9 mouse cellular contexts compared by ENCODE assay signal in the genomic region with DNA sequence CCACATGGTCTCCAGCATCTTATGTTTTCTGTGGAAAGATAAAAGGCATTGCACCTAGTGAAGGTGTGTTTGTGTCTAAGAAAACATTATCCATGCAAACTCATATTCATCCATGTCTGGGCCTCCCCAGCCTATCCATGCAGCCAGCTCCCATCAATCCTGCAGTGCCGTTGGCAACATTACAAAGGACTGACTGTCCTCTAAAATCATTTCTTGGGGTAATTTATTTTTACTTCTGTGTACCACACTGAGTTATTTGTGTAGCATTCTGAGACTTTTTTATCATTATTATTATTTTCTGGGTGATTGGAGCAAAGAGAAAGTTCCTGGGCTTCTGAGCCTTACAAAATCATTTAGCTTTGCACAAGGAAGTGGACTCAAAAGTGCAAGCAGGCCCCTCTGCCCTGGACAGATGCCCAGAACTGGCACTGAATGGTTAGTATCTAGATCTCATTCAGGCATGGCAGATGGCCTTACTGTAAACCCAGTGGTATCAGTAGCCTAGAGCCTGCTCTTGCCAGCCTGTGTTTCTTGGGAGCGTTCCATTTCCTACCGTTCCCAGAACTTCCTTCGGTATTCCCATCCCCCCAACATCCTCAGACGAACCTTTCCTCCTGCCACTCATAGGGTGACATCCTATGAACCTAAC.
A peak's percentile ranks its signal among the peaks of the same experiment; 100 is the strongest.
DNase-seq lines count a peak whose midpoint lies in the region; ATAC-seq lines count a peak whose summit lies in the region.
"Had no signal": no experiment of that assay in that cellular context is flagged by ENCODE, and none has a peak within 500 bp of the region (broad histone marks: within the 10 kb centered on the region; RNA-seq: fewer than 3 reads in every experiment).

No protein-coding gene starts in this region.

- H3K4me1 ChIP-seq in hindbrain, embryonic 16.5 days (ENCODE audit: control insufficient read depth, insufficient read depth, low read depth, low read length), result no peaks in the 10 kb centered on the region
- peaks cover 3% of the 10 kb centered on the region for H3K4me1 ChIP-seq in hindbrain, embryonic 13.5 days (replicated peaks)
- peaks cover 11% of the 10 kb centered on the region for H3K4me1 ChIP-seq in forebrain, embryonic 14.5 days (ENCODE audit: control insufficient read depth, insufficient read depth, low read length)
- H3K4me1 ChIP-seq: embryonic facial prominence, embryonic 13.5 days had no signal

- H3K27ac ChIP-seq in hindbrain, embryonic 16.5 days (ENCODE audit: low read depth, low read length), result no peak overlapping the region; the same call in 1 of the 2 replicates
- no peak overlapping the region; the same call in 1 of the 2 replicates for H3K27ac ChIP-seq in hindbrain, embryonic 13.5 days
- H3K27ac ChIP-seq in forebrain, embryonic 14.5 days (ENCODE audit: low read depth, low read length), result peak overlapping the region; percentile 23; the same call in 1 of the 2 replicates
- H3K27ac ChIP-seq: embryonic facial prominence, embryonic 13.5 days had no signal

- H3K9ac ChIP-seq in hindbrain, embryonic 16.5 days (ENCODE audit: low read depth, low read length), result no peak overlapping the region
- no peak overlapping the region for H3K9ac ChIP-seq in hindbrain, embryonic 13.5 days
- H3K9ac ChIP-seq in forebrain, embryonic 14.5 days (ENCODE audit: low read length), result no peak overlapping the region
- H3K9ac ChIP-seq: embryonic facial prominence, embryonic 13.5 days had no signal

- H3K36me3 ChIP-seq in hindbrain, embryonic 16.5 days (ENCODE audit: control insufficient read depth, insufficient read depth, low read length), result no peaks in the 10 kb centered on the region
- no peaks in the 10 kb centered on the region for H3K36me3 ChIP-seq in hindbrain, embryonic 13.5 days
- H3K36me3 ChIP-seq in forebrain, embryonic 14.5 days (ENCODE audit: control insufficient read depth, insufficient read depth, low read length), result no peaks in the 10 kb centered on the region
- H3K36me3 ChIP-seq: embryonic facial prominence, embryonic 13.5 days had no signal

- peak; percentile 68 for DNase-seq in right cerebral cortex, postnatal 4 days
- no peak for DNase-seq in right cerebral cortex, adult 18-20 months
- peak; percentile 89 for DNase-seq in forebrain, embryonic 14.5 days (ENCODE audit: low spot score)
- DNase-seq in testis, postnatal 14 days (ENCODE audit: low spot score), result peak; percentile 52
- no peak for DNase-seq in spleen, adult 12 weeks (ENCODE audit: low spot score)
- no peak for DNase-seq in urinary bladder, adult 2 months (ENCODE audit: low spot score)

- H3K27me3 ChIP-seq in hindbrain, embryonic 16.5 days (replicated peaks; ENCODE audit: control insufficient read depth, insufficient read depth, low read length), result no peaks in the 10 kb centered on the region
- H3K27me3 ChIP-seq in hindbrain, embryonic 13.5 days, result no peaks in the 10 kb centered on the region
- H3K27me3 ChIP-seq in forebrain, embryonic 14.5 days (replicated peaks; ENCODE audit: control insufficient read depth, insufficient read depth, low read length), result no peaks in the 10 kb centered on the region
- H3K27me3 ChIP-seq: embryonic facial prominence, embryonic 13.5 days had no signal

- no peaks in the 10 kb centered on the region for H3K9me3 ChIP-seq in hindbrain, embryonic 16.5 days (ENCODE audit: control insufficient read depth, low read length)
- no peaks in the 10 kb centered on the region for H3K9me3 ChIP-seq in hindbrain, embryonic 13.5 days
- H3K9me3 ChIP-seq in forebrain, embryonic 14.5 days (replicated peaks; ENCODE audit: control insufficient read depth, low read length), result no peaks in the 10 kb centered on the region
- H3K9me3 ChIP-seq: embryonic facial prominence, embryonic 13.5 days had no signal

- H3K4me2 ChIP-seq in hindbrain, embryonic 16.5 days (ENCODE audit: low read length), result no peak overlapping the region
- no peak overlapping the region for H3K4me2 ChIP-seq in hindbrain, embryonic 13.5 days
- no peak overlapping the region for H3K4me2 ChIP-seq in forebrain, embryonic 14.5 days (ENCODE audit: low read length)
- H3K4me2 ChIP-seq: embryonic facial prominence, embryonic 13.5 days had no signal

- H3K4me3 ChIP-seq in hindbrain, embryonic 16.5 days (ENCODE audit: low read length), result no peak overlapping the region
- H3K4me3 ChIP-seq in hindbrain, embryonic 13.5 days, result no peak overlapping the region
- H3K4me3 ChIP-seq in forebrain, embryonic 14.5 days (ENCODE audit: low read depth, low read length), result no peak overlapping the region
- H3K4me3 ChIP-seq: embryonic facial prominence, embryonic 13.5 days had no signal

- WGBS in hindbrain, embryonic 16.5 days, result 36% methylated on average over 5 of the region's 5 CpGs
- 70% methylated on average over 5 of the region's 5 CpGs for WGBS in hindbrain, embryonic 13.5 days
- 26% methylated on average over 5 of the region's 5 CpGs for WGBS in forebrain, embryonic 14.5 days

- peak; percentile 87 for ATAC-seq in hindbrain, embryonic 16.5 days
- no peak for ATAC-seq in hindbrain, embryonic 13.5 days (ENCODE audit: low FRiP score)
- ATAC-seq in forebrain, embryonic 14.5 days, result peak; percentile 73

Comparison
In these comparisons a context has a peak if more than half of its experiments do, and no peak if none do; other contexts are left out.
1. DNase-seq: peak in right cerebral cortex, postnatal 4 days (single experiment), forebrain, embryonic 14.5 days (single experiment) and testis, postnatal 14 days (single experiment); none in right cerebral cortex, adult 18-20 months (single experiment), spleen, adult 12 weeks (single experiment) and urinary bladder, adult 2 months (single experiment).